Mouse (Mus musculus): ENCODE measurements at regions not wholly inside any gene's neighbourhood (a gene's known extent, or its start where the extent isn't known, plus 50 kb on each side); places are given as distances from the start of the nearest gene placed in this dataset.

- Histone ChIP-seq H3K4me3 (ENCODE audit: low read depth, low read length) (no peak overlapping the region), H3K4me1 (replicated peaks; ENCODE audit: control insufficient read depth, insufficient read depth, low read length) (no peaks in the 10 kb centered on the region), H3K9ac (ENCODE audit: low read depth, low read length) (no peak overlapping the region), H3K4me2 (replicated peaks; ENCODE audit: low read depth, low read length) (no peak overlapping the region), H3K27ac (ENCODE audit: low read depth, low read length) (no peak overlapping the region), H3K27me3 (ENCODE audit: control insufficient read depth, insufficient read depth, low read length) (no peaks in the 10 kb centered on the region), H3K36me3 (ENCODE audit: control insufficient read depth, insufficient read depth, low read length) (no peaks in the 10 kb centered on the region), H3K9me3 (ENCODE audit: control insufficient read depth, low read length) (no peaks in the 10 kb centered on the region)
- 85% methylated on average over 7 of the region's 7 CpGs for WGBS
- no peak for DNase-seq (ENCODE audit: low spot score)
- no peak for ATAC-seq (ENCODE audit: low FRiP score)
Measured at GRCm38 (mm10) chr12:92509494-92509893, 660.5 kb upstream of the Sel1l start.

GRCm38 (mm10) chr12:92508796-92509489 lies 660.0 kb upstream of the Sel1l start:
- H3K4me3 ChIP-seq (ENCODE audit: low read depth, low read length): no peak overlapping the region
- no peaks in the 10 kb centered on the region for H3K4me1 ChIP-seq (replicated peaks; ENCODE audit: control insufficient read depth, insufficient read depth, low read length)
- no peak overlapping the region for H3K27ac ChIP-seq (ENCODE audit: low read depth, low read length)
- no peaks in the 10 kb centered on the region for H3K27me3 ChIP-seq (ENCODE audit: control insufficient read depth, insufficient read depth, low read length)
- H3K9me3 ChIP-seq (ENCODE audit: control insufficient read depth, low read length): no peaks in the 10 kb centered on the region
- H3K4me2 ChIP-seq (replicated peaks; ENCODE audit: low read depth, low read length): no peak overlapping the region
- no peaks in the 10 kb centered on the region for H3K36me3 ChIP-seq (ENCODE audit: control insufficient read depth, insufficient read depth, low read length)
- no peak for ATAC-seq (ENCODE audit: low FRiP score)
- no peak overlapping the region for H3K9ac ChIP-seq (ENCODE audit: low read depth, low read length)
- 93% methylated on average over 5 of the region's 5 CpGs for WGBS
- no peak for DNase-seq (ENCODE audit: low spot score)

- Histone ChIP-seq H3K4me1 (replicated peaks; ENCODE audit: control insufficient read depth, insufficient read depth, low read length) (no peaks in the 10 kb centered on the region), H3K4me2 (replicated peaks; ENCODE audit: low read depth, low read length) (no peak overlapping the region), H3K27me3 (ENCODE audit: control insufficient read depth, insufficient read depth, low read length) (no peaks in the 10 kb centered on the region), H3K27ac (ENCODE audit: low read depth, low read length) (no peak overlapping the region), H3K9ac (ENCODE audit: low read depth, low read length) (no peak overlapping the region), H3K4me3 (ENCODE audit: low read depth, low read length) (no peak overlapping the region), H3K9me3 (ENCODE audit: control insufficient read depth, low read length) (no peaks in the 10 kb centered on the region), H3K36me3 (ENCODE audit: control insufficient read depth, insufficient read depth, low read length) (no peaks in the 10 kb centered on the region)
- no peak for DNase-seq (ENCODE audit: low spot score)
- no peak for ATAC-seq (ENCODE audit: low FRiP score)
- WGBS: 93% methylated on average over 1 of the region's 1 CpGs
Measured at GRCm38 (mm10) chr12:92483984-92484383, 635.0 kb upstream of the Sel1l start.

DNA sequence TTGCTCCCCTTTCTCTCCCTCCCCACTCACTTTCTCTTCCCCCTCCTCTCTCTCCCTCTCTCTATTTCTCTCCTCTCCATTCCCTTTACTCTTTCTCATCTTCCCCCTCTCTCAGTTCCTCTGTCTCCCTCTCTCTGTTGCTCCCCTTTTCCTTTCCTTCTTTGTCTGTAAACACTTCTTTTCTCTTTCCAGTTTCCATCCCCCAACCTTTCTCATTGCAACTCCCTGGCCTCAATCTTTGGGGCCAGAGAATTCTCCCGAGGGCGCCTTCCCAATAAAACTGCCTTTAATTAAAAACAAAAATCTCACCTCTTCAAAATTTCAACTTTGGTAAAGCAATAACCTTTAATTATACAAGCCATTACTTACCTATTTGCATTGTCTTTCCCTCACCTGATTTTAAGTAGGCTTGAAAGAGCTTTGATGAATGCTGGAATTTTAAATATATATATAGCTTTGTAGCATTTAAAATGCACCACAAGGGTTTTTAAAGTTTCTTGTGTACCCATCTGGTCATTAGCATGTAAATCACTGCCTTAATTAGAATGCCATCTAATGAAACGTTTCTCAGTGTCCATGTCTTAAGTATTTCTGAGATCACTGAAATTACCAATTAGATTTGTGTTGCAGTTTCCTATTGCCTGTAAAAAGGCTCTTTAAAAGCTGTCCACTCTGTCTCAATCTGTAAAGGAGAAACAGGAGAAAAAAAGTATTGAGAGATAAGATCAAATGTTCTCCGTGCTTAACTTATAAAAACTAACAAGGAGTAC lies 625.5 kb upstream of the Sel1l start:
- 63% methylated on average over 4 of the region's 4 CpGs for WGBS

GRCm38 (mm10) chr12:92451110-92451818 lies 602.3 kb upstream of the Sel1l start:
- Histone ChIP-seq H3K9me3 (ENCODE audit: control insufficient read depth, low read length) (no peaks in the 10 kb centered on the region), H3K9ac (ENCODE audit: low read depth, low read length) (no peak overlapping the region), H3K27ac (ENCODE audit: low read depth, low read length) (no peak overlapping the region), H3K4me2 (replicated peaks; ENCODE audit: low read depth, low read length) (no peak overlapping the region), H3K4me1 (replicated peaks; ENCODE audit: control insufficient read depth, insufficient read depth, low read length) (no peaks in the 10 kb centered on the region), H3K4me3 (ENCODE audit: low read depth, low read length) (no peak overlapping the region), H3K27me3 (ENCODE audit: control insufficient read depth, insufficient read depth, low read length) (no peaks in the 10 kb centered on the region), H3K36me3 (ENCODE audit: control insufficient read depth, insufficient read depth, low read length) (no peaks in the 10 kb centered on the region)
- ATAC-seq (ENCODE audit: low FRiP score): peak; percentile 60
- 66% methylated on average over 6 of the region's 6 CpGs for WGBS
- peak; percentile 5 for DNase-seq (ENCODE audit: low spot score)

More for the DNA sequence above, 625.5 kb upstream of the Sel1l start:
- DNase-seq (ENCODE audit: low spot score): no peak
- Histone ChIP-seq H3K4me1 (replicated peaks; ENCODE audit: control insufficient read depth, insufficient read depth, low read length) (no peaks in the 10 kb centered on the region), H3K9me3 (ENCODE audit: control insufficient read depth, low read length) (no peaks in the 10 kb centered on the region), H3K36me3 (ENCODE audit: control insufficient read depth, insufficient read depth, low read length) (no peaks in the 10 kb centered on the region), H3K27me3 (ENCODE audit: control insufficient read depth, insufficient read depth, low read length) (no peaks in the 10 kb centered on the region), H3K27ac (ENCODE audit: low read depth, low read length) (no peak overlapping the region), H3K4me3 (ENCODE audit: low read depth, low read length) (no peak overlapping the region), H3K9ac (ENCODE audit: low read depth, low read length) (no peak overlapping the region), H3K4me2 (replicated peaks; ENCODE audit: low read depth, low read length) (no peak overlapping the region)
- no peak for ATAC-seq (ENCODE audit: low FRiP score)

- Histone ChIP-seq H3K4me1 (replicated peaks; ENCODE audit: control insufficient read depth, insufficient read depth, low read length) (no peaks in the 10 kb centered on the region), H3K27me3 (ENCODE audit: control insufficient read depth, insufficient read depth, low read length) (no peaks in the 10 kb centered on the region), H3K4me2 (replicated peaks; ENCODE audit: low read depth, low read length) (no peak overlapping the region), H3K36me3 (ENCODE audit: control insufficient read depth, insufficient read depth, low read length) (no peaks in the 10 kb centered on the region), H3K4me3 (ENCODE audit: low read depth, low read length) (no peak overlapping the region), H3K9me3 (ENCODE audit: control insufficient read depth, low read length) (no peaks in the 10 kb centered on the region), H3K9ac (ENCODE audit: low read depth, low read length) (no peak overlapping the region), H3K27ac (ENCODE audit: low read depth, low read length) (no peak overlapping the region)
- DNase-seq (ENCODE audit: low spot score) (no peak), ATAC-seq (ENCODE audit: low FRiP score) (no peak)
- WGBS: 78% methylated on average over 4 of the region's 4 CpGs
Measured at GRCm38 (mm10) chr12:92418458-92418857, 569.5 kb upstream of the Sel1l start.

GRCm38 (mm10) chr12:92405506-92405905 lies 556.5 kb upstream of the Sel1l start:
- Histone ChIP-seq H3K27ac (ENCODE audit: low read depth, low read length) (no peak overlapping the region), H3K27me3 (ENCODE audit: control insufficient read depth, insufficient read depth, low read length) (no peaks in the 10 kb centered on the region), H3K4me1 (replicated peaks; ENCODE audit: control insufficient read depth, insufficient read depth, low read length) (no peaks in the 10 kb centered on the region), H3K9me3 (ENCODE audit: control insufficient read depth, low read length) (no peaks in the 10 kb centered on the region), H3K9ac (ENCODE audit: low read depth, low read length) (no peak overlapping the region), H3K4me3 (ENCODE audit: low read depth, low read length) (no peak overlapping the region), H3K36me3 (ENCODE audit: control insufficient read depth, insufficient read depth, low read length) (no peaks in the 10 kb centered on the region), H3K4me2 (replicated peaks; ENCODE audit: low read depth, low read length) (no peak overlapping the region)
- ATAC-seq (ENCODE audit: low FRiP score): no peak
- DNase-seq (ENCODE audit: low spot score): peak; percentile 31

- Histone ChIP-seq H3K4me2 (replicated peaks; ENCODE audit: low read depth, low read length) (no peak overlapping the region), H3K27me3 (ENCODE audit: control insufficient read depth, insufficient read depth, low read length) (no peaks in the 10 kb centered on the region), H3K9me3 (ENCODE audit: control insufficient read depth, low read length) (no peaks in the 10 kb centered on the region), H3K27ac (ENCODE audit: low read depth, low read length) (no peak overlapping the region), H3K36me3 (ENCODE audit: control insufficient read depth, insufficient read depth, low read length) (no peaks in the 10 kb centered on the region), H3K4me3 (ENCODE audit: low read depth, low read length) (no peak overlapping the region), H3K9ac (ENCODE audit: low read depth, low read length) (no peak overlapping the region), H3K4me1 (replicated peaks; ENCODE audit: control insufficient read depth, insufficient read depth, low read length) (no peaks in the 10 kb centered on the region)
- DNase-seq (ENCODE audit: low spot score): no peak
- ATAC-seq (ENCODE audit: low FRiP score): no peak
- whole genome bisulfite sequencing: 42% methylated on average over 1 of the region's 1 CpGs
Measured at GRCm38 (mm10) chr12:92400987-92401386, 552.0 kb upstream of the Sel1l start.

Measured in hindbrain, embryonic 11.5 days (tissue).